Mouse (Mus musculus): ENCODE results near the gene Cald1. TPM values are rescaled to one million over a fixed set of nuclear protein-coding genes. Genes with fewer than 3 reads are reported as not detected.

Gene Cald1
- polyA plus RNA-seq, 1 experiment: 0.63 TPM

- no peaks in the 10 kb centered on the region for H3K9me3 ChIP-seq (ENCODE audit: control insufficient read depth, low read length)
- H3K4me3 ChIP-seq (replicated peaks): no peak overlapping the region
- TF ChIP-seq TAL1 (IDR thresholded peaks at IDR 0.05; ENCODE audit: low read length) (no peak), GATA1 (IDR thresholded peaks at IDR 0.05; ENCODE audit: low read length) (no peak)
- H3K4me1 ChIP-seq (ENCODE audit: control insufficient read depth): no peaks in the 10 kb centered on the region; the same call in 1 of the 2 replicates
- no peaks in the 10 kb centered on the region for H3K36me3 ChIP-seq (ENCODE audit: control insufficient read depth)
- no peaks in the 10 kb centered on the region for H3K27me3 ChIP-seq (ENCODE audit: control insufficient read depth)
Measured at GRCm38 (mm10) chr6:34674897-34675296, 76.6 kb downstream of the Cald1 start.

DNA sequence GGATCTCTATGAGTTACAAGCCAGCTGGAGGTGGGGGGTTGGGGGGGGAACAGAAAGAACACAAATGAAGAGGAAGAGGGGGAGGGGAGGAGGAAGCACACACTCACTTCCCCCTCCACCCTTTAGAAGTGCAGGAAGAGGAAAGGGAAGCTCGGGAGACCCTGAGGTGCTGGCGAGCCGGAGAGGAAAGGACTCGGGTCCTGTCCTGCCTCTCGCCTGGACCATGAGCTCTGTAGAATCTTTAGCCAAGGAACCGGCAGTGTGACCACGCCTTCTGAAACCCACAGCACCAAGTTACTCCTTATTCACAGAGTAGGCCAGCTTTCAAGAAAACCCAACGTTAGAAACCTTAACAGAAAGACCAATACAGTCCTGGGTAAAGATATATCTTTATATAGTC, 83.8 kb downstream of the Cald1 start:
- H3K4me1 ChIP-seq (ENCODE audit: control insufficient read depth): no peaks in the 10 kb centered on the region
- TF ChIP-seq GATA1 (IDR thresholded peaks at IDR 0.05; ENCODE audit: low read length): no peak
- TF ChIP-seq TAL1 (IDR thresholded peaks at IDR 0.05; ENCODE audit: low read length): no peak
- no peaks in the 10 kb centered on the region for H3K9me3 ChIP-seq (ENCODE audit: control insufficient read depth, low read length)
- H3K36me3 ChIP-seq (ENCODE audit: control insufficient read depth): no peaks in the 10 kb centered on the region
- H3K27me3 ChIP-seq (ENCODE audit: control insufficient read depth): no peaks in the 10 kb centered on the region
- no peak overlapping the region for H3K4me3 ChIP-seq (replicated peaks)

GRCm38 (mm10) chr6:34684886-34685285, 86.6 kb downstream of the Cald1 start:
- H3K4me3 ChIP-seq (replicated peaks): no peak overlapping the region
- H3K27me3 ChIP-seq (ENCODE audit: control insufficient read depth): no peaks in the 10 kb centered on the region
- TF ChIP-seq GATA1 (IDR thresholded peaks at IDR 0.05; ENCODE audit: low read length) (no peak), TAL1 (IDR thresholded peaks at IDR 0.05; ENCODE audit: low read length) (no peak)
- no peaks in the 10 kb centered on the region for H3K4me1 ChIP-seq (ENCODE audit: control insufficient read depth)
- H3K36me3 ChIP-seq (ENCODE audit: control insufficient read depth): no peaks in the 10 kb centered on the region
- no peaks in the 10 kb centered on the region for H3K9me3 ChIP-seq (ENCODE audit: control insufficient read depth, low read length)

- H3K4me3 ChIP-seq (replicated peaks): no peak overlapping the region
- no peaks in the 10 kb centered on the region for H3K9me3 ChIP-seq (ENCODE audit: control insufficient read depth, low read length)
- no peak for TF ChIP-seq GATA1 (IDR thresholded peaks at IDR 0.05; ENCODE audit: low read length)
- no peak for TF ChIP-seq TAL1 (IDR thresholded peaks at IDR 0.05; ENCODE audit: low read length)
- no peaks in the 10 kb centered on the region for H3K27me3 ChIP-seq (ENCODE audit: control insufficient read depth)
- no peaks in the 10 kb centered on the region for H3K36me3 ChIP-seq (ENCODE audit: control insufficient read depth)
- no peaks in the 10 kb centered on the region for H3K4me1 ChIP-seq (ENCODE audit: control insufficient read depth)
Measured at GRCm38 (mm10) chr6:34688971-34689370, 90.7 kb downstream of the Cald1 start.

GRCm38 (mm10) chr6:34691416-34691815, 93.1 kb downstream of the Cald1 start:
- Histone ChIP-seq H3K4me1 (ENCODE audit: control insufficient read depth) (no peaks in the 10 kb centered on the region), H3K4me3 (replicated peaks) (no peak overlapping the region), H3K9me3 (ENCODE audit: control insufficient read depth, low read length) (no peaks in the 10 kb centered on the region), H3K27me3 (ENCODE audit: control insufficient read depth) (no peaks in the 10 kb centered on the region), H3K36me3 (ENCODE audit: control insufficient read depth) (no peaks in the 10 kb centered on the region)
- TF ChIP-seq TAL1 (IDR thresholded peaks at IDR 0.05; ENCODE audit: low read length): no peak
- no peak for TF ChIP-seq GATA1 (IDR thresholded peaks at IDR 0.05; ENCODE audit: low read length)

DNA sequence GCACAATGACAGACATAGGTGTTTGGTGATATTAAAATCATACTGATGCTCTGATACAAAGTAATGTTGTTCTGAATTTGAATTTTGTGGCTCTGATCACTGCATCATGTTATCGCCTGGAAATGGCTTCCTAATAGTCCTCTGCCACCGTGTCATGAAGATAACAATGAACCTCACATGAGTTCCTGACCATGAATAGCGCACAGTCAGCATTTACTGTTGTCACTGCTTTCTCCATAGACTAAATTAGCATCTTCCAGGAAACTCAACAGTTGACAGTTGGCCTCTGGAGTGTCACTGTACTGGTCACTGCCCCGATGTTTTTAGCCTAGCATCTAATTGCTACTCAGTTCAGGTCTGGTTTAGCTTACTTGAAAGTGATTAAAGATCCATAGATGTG, 95.8 kb downstream of the Cald1 start:
- TF ChIP-seq GATA1 (IDR thresholded peaks at IDR 0.05; ENCODE audit: low read length) (no peak), TAL1 (IDR thresholded peaks at IDR 0.05; ENCODE audit: low read length) (no peak)
- no peaks in the 10 kb centered on the region for H3K4me1 ChIP-seq (ENCODE audit: control insufficient read depth)
- no peak overlapping the region for H3K4me3 ChIP-seq (replicated peaks)
- no peaks in the 10 kb centered on the region for H3K27me3 ChIP-seq (ENCODE audit: control insufficient read depth)
- no peaks in the 10 kb centered on the region for H3K9me3 ChIP-seq (ENCODE audit: control insufficient read depth, low read length)
- H3K36me3 ChIP-seq (ENCODE audit: control insufficient read depth): no peaks in the 10 kb centered on the region

GRCm38 (mm10) chr6:34703421-34704120, 105.3 kb downstream of the Cald1 start:
- Histone ChIP-seq H3K9me3 (ENCODE audit: control insufficient read depth, low read length) (peaks cover 10% of the 10 kb centered on the region), H3K36me3 (ENCODE audit: control insufficient read depth) (no peaks in the 10 kb centered on the region), H3K27me3 (ENCODE audit: control insufficient read depth) (no peaks in the 10 kb centered on the region), H3K4me3 (replicated peaks) (no peak overlapping the region), H3K4me1 (ENCODE audit: control insufficient read depth) (no peaks in the 10 kb centered on the region)
- TF ChIP-seq TAL1 (IDR thresholded peaks at IDR 0.05; ENCODE audit: low read length): no peak
- no peak for TF ChIP-seq GATA1 (IDR thresholded peaks at IDR 0.05; ENCODE audit: low read length)

DNA sequence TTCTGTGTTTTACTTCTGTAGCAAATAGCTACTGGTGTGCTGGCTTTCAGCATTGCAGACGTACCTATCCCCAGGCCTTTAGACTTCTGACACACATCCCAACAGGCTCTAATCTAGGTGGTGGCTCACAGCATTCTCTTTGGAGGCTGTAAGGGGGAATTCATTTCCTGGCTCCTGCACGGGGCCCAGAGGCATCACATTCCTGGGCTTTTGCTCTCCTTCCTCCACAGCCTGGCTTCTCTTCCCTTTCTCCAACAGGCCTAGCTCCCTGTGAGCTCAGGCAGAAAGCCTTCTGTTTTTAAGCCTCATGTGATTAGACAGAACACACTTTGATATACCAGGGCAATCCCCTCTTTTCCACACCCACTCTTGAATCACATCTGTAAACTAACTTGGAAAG, 109.2 kb downstream of the Cald1 start:
- Histone ChIP-seq H3K9me3 (ENCODE audit: control insufficient read depth, low read length) (peaks cover 10% of the 10 kb centered on the region), H3K36me3 (ENCODE audit: control insufficient read depth) (no peaks in the 10 kb centered on the region), H3K27me3 (ENCODE audit: control insufficient read depth) (peaks cover 2% of the 10 kb centered on the region; the same call in 1 of the 2 replicates), H3K4me1 (ENCODE audit: control insufficient read depth) (peaks cover 2% of the 10 kb centered on the region), H3K4me3 (replicated peaks) (no peak overlapping the region)
- no peak for TF ChIP-seq GATA1 (IDR thresholded peaks at IDR 0.05; ENCODE audit: low read length)
- TF ChIP-seq TAL1 (IDR thresholded peaks at IDR 0.05; ENCODE audit: low read length): no peak

DNA sequence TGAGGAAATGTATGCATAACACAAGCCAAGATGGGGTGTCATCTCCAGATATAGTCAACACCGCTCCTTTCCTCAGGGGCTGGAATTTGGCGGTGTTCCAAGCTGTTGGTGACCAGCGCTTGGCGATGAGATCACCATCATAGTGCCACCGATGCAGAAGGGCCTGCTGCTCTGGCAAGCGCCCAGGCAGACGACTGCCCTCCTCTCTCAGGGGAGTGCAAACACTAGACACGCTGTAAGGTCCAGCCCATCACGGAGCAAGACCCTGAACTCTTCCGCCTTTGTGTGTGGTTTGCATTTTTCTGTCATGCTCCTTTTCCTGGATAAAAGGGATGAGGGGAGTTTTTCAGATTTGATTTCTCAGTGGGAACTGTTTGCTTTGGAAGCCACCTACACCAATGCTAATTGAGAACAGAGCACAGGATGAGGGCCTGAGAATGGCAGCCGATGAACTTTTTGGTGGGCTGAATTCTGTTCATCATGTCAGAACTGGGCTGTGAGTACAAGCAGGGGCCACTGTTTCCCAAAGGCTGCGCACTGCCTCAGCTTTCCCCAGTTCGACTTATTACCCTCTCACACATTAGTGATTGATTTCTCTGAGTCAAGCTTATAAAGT, 110.5 kb downstream of the Cald1 start:
- peaks cover 2% of the 10 kb centered on the region for H3K4me1 ChIP-seq (ENCODE audit: control insufficient read depth)

More for the DNA sequence above, 110.5 kb downstream of the Cald1 start:
- Histone ChIP-seq H3K4me3 (replicated peaks) (no peak overlapping the region), H3K9me3 (ENCODE audit: control insufficient read depth, low read length) (peaks cover 10% of the 10 kb centered on the region), H3K36me3 (ENCODE audit: control insufficient read depth) (no peaks in the 10 kb centered on the region), H3K27me3 (ENCODE audit: control insufficient read depth) (peaks cover 2% of the 10 kb centered on the region; the same call in 1 of the 2 replicates)
- TF ChIP-seq TAL1 (IDR thresholded peaks at IDR 0.05; ENCODE audit: low read length) (no peak), GATA1 (IDR thresholded peaks at IDR 0.05; ENCODE audit: low read length) (no peak)

Data from erythroblast, embryonic 14.5 days (primary cell).